Mouse (Mus musculus): ENCODE measurements at regions not wholly inside any gene's neighbourhood (a gene's known extent, or its start where the extent isn't known, plus 50 kb on each side); places are given as distances from the start of the nearest gene placed in this dataset.

DNA sequence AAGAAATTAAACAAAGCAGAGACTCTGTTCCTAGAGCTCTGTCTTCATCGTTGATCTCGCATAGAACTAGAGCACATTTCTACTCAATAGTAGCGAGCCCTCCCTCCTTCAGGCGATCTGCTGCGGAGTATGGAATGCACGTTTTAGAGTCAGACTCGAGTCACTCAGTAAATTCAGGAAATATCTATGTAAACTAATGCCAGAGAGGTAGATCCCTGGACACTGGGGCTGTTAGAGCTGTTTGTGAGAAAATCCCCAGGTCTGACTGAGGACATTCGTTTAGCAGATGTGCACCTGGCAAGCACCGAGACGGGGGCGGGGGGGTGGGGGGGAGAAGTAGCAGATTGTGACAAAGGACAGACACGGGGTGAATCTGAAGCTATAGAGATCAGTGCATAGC, 226.0 kb upstream of the Dkk2 start:
- no peak for TF ChIP-seq CTCF (conservative IDR thresholded peaks at IDR 0.05; ENCODE audit: insufficient read depth, insufficient read length, low read depth, low read length)
- TF ChIP-seq POLR2A (IDR thresholded peaks at IDR 0.05; ENCODE audit: low read depth, low read length) = no peak

All from kidney, adult 2 months (tissue).